Mouse (Mus musculus) right cerebral cortex, adult 18-20 months (tissue): Measurements from ENCODE around the gene Rufy3.

ENCODE experiments used
- DNase-seq: peaks from one replicate; pipeline ENCODE4 v3.0.0; 2022; ENCODE audit warnings: mixed read lengths

Rufy3 gene

DNA sequence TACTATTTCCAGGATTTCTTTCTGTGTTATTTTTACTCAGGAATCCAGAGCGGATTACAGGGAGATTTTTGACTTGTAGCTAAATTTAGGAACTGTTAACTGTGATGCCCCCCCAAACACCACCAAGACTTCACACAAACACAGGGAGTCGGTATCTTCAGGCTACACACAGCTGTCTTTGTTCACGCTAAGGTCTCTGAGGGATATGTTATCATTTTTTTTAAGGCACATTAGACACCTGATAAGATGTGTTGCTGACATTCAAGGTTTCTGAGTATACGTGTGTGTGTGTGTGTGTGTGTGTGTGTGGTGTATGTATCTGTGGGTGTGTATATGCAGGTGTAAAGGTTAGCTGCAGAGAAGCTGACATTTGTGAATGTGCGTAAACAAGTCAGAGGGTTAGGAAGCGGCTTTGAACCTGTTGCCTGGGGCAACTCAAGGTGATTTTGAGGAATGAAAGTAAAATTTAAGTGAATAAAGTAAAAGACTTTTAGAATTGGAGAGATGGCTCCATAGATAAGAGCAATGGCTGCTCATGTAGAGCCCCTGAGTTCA lies 121.0 kb downstream of the Rufy3 start:
- no peak for DNase-seq

DNA sequence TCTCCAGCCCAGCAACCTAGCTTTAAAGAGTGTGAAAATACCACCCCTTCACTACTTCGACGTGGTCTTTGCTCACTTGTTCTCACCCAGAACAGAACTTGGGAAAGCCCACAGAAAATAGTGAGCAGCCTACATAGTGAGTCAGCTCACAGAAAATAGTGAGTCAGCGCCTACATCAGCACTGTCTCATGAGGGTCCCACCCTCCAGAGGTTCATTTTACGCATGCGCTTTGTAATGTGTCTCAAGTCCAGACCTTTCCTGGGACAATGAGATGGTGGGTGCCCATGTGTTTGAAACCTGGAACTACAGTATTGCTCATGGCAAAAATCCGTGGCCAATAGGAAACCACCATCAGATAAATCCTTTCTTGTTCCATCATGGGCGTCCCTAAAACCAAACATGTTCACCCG lies 123.2 kb downstream of the Rufy3 start:
- DNase-seq, result no peak

DNA sequence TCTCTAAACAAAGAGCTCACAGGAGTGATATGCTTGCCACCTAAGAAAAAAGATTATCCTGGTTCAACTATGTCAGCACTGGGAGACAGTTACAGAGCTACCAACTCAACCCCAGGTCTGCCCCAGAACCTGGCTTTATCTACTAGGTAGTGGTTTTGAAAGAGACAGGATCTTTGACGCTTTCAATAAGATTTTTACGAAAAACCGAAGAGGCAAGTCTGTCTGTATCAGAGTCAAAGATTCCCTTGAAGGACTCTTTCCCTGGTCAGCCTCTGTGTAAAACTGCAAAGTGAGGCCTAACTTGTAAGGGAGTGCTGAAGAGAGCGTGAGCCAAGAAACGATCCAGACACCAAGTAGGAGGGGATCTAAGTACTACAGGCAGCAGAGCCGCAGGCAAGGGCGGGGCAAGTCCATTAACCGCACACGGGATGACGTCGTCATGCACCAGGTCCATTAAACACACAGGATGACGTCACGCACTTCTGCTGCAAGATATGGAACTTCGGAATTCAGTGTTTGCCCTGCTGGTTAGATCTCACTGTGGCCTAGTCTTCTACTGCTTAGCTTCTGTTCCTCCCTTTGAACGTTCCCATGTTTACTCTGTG lies 123.8 kb downstream of the Rufy3 start:
- DNase-seq, result no peak

DNA sequence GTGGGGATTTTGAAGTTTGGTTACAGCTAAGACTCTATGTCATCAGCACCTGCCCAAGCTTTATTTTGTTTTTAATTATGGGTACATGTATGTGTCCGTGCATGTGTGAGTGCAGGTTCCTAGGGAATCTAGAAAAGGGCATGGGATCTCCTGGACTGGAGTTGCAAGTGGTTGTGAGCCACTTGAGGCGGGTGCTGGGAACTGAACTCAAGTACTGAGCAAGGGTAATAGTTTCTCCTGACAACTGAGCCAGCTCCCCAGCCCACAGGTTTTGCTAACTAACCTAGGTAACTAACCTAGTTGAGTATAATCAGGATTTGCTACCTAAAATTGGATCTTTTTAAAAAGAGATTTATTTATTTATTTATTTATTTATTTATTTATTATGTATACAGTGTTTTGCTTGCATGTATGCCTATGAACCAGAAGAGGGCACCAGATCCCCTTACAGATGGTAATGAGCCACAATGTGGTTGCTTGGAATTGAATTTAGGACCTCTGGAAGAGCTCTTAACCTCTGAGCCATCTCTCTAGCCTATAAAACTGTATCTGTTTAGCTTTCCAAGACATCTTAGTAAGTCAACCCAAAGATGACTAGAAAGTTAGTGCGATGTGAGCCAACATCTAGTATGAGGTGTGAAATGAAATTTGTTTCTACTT lies 124.6 kb downstream of the Rufy3 start:
- no peak for DNase-seq

DNA sequence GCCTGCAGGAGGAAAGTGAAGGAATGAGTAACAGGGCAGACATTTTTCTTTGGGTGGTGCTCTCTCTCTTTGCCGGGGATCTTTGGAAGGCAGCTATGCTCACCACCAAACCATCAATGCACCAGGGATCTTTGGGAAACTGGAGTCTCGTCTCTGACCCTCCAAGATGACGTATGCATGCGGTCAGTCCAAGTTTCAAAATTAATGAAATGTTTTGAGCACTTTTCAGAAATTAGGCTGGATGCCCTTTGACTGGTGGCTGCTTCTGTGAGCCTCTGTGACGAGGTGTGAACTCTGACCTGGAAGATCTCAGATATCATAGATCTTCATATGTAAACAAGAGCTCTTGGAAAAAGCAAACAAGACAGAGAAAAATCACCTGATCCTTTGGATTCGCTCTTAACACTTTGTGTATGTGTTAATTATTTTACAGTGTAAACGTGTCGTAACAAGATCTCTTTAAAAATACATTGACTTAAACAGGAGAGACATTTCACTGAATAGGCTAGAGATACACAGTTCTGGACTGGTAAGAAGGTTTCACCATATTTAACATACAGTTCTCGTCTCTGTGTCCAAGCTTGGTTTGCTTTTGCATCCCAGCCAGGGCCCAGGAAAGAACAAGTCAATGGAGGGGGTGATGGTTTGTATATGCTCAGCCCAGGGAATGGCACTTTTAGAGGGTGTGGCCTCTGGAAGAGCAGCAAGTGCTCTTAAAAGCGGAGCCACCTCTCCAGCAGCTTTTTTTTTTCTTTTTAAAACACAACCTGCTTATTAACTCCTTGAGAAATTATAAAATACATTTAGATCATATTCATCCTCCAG lies 126.1 kb downstream of the Rufy3 start:
- DNase-seq, result no peak

DNA sequence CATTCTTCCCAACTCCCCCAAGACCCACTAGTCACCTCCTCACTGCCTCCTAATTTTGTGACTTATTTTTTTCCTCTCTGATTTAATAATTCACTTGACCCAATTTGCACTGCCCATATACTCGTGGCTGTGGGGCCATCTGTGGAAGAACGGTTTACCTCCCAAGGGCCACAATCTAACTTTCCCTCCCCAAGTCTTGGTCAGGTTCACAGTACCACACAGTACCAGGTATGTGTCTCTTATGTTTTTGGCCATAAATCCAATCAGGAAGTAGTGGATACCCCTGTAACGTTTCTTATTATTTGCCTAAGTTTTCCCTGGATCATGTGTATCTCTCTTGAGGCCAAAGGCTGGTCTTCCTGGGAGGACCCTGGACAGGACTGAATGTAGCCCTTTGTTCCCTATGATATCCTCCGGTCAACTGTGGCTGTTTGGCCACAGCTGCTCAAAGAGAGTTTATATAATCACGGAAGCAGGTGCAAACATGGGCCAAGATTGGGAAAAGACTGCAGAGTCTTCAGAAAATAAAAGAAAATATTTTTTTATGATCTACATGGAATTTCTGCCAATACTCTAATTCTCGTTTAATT lies 126.8 kb downstream of the Rufy3 start:
- DNase-seq, result no peak

DNA sequence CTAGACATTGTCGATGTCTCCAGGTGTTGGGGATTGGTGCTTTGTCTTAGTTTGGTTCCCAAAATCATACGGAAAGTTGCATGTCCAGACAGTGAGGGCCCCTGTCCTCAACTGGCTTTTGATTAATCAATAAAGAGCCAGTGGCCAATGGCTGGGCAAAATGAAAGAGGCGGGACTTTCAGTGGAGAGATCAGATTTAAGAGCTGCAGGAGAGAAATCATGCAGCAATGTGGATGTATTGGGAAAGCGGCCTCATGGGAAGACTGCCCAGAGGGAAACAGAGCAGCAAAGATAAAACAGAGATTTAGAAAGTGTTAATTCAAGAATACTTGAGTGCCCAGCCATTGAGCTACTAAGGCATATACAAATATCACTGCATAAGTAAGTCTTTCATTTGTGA lies 127.7 kb downstream of the Rufy3 start:
- DNase-seq, result no peak

DNA sequence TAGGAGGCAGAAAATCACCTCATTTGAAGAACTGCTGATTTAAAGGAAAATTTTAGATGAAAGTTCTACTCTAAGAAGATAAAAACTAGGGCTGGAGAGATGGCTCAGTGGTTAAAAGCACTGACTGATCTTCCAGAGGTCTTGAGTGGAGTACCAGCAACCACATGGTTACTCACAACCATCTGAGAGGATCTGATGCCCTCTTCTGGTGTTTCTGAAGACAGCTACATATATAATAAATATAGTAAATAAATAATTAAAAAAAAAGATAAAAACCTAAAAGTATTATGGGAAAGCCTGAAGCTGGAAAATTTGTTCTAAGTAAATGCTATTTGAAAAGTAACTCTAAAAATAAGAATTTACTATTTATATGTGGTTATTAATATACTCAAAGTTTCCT lies 128.2 kb downstream of the Rufy3 start:
- DNase-seq, result no peak

DNA sequence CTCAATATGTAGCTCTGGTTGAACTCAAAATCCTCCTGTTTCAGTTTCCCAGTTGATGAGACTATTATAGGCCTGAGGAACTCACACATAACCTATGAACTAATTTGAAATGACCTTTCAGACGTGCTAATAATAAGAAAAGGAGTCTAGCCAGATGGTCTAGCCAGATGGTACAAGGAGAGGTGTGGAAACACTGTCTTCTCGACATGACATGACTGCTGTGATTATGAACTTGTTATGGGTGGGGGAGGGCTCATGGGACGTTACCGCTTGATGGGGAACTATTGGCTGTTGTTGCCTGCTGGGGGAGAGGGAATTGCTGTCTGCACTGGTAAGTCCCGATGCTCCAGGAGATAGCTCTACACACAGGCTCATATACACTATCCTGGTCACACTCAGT lies 132.5 kb downstream of the Rufy3 start:
- no peak for DNase-seq

DNA sequence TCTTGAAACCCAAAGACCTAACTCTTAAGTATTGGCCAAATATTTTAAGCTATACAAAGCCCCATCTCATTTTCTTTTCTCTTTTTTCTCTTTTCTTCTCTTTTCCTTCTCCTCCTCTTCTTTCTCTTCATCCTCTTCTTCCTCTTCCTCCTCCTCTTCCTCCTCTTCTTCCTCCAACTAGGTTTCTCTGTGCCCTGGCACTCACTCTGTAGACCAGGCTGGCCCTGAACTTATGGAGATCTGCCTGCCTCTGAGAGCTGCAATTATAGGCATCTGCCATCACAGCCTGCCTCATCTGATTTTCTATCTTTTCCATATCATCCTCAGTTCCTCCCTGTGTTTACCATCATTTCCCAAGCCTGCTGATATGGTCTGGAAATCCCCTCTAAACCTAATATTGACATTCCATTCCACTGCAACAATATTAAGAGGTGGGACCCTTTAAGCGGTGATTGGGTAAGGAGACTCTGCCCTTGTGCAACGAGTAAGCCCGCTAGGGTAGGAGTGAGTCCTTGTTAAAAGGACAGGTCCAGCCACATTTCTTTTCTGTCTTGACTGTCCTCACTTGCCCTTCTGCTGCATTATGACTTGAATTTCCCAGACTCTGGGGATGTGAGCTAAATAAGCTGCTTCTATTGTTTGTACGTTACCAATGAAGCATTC lies 134.5 kb downstream of the Rufy3 start:
- no peak for DNase-seq
